Mouse (Mus musculus): ENCODE data around the gene Gale. TPM values are rescaled to one million over a fixed set of nuclear protein-coding genes. Genes with fewer than 3 reads are reported as not detected.
A peak's percentile ranks its signal among the peaks of the same experiment; 100 is the strongest.

Gene Gale
- polyA plus RNA-seq, 1 experiment from 2014 or later: 50.5 TPM

GRCm38 (mm10) chr4:135958354-135958753, 5.2 kb upstream of the Gale start:
- DNase-seq (ENCODE audit: low spot score) (no peak), ATAC-seq (ENCODE audit: low read depth) (no peak)
- 63% methylated on average over 8 of the region's 8 CpGs for WGBS
- H3K9ac ChIP-seq (ENCODE audit: low read depth, low read length): no peak overlapping the region
- no peaks in the 10 kb centered on the region for H3K27me3 ChIP-seq (replicated peaks; ENCODE audit: control insufficient read depth, insufficient read depth, low read length)
- no peak overlapping the region for H3K4me2 ChIP-seq (ENCODE audit: low read depth, low read length)
- no peak overlapping the region for H3K4me3 ChIP-seq (ENCODE audit: low read depth, low read length)
- no peaks in the 10 kb centered on the region for H3K4me1 ChIP-seq (ENCODE audit: control insufficient read depth, insufficient read depth, low read length)
- H3K36me3 ChIP-seq (ENCODE audit: control insufficient read depth, insufficient read depth, low read length): peaks cover 59% of the 10 kb centered on the region
- no peak overlapping the region for H3K27ac ChIP-seq (replicated peaks; ENCODE audit: low read depth, low read length)
- no peaks in the 10 kb centered on the region for H3K9me3 ChIP-seq (ENCODE audit: control insufficient read depth, low read length)

GRCm38 (mm10) chr4:135960717-135961116, 2.8 kb upstream of the Gale start:
- peaks cover 51% of the 10 kb centered on the region for H3K36me3 ChIP-seq (ENCODE audit: control insufficient read depth, insufficient read depth, low read length)
- H3K9ac ChIP-seq (ENCODE audit: low read depth, low read length): no peak overlapping the region
- H3K27ac ChIP-seq (replicated peaks; ENCODE audit: low read depth, low read length): no peak overlapping the region
- no peaks in the 10 kb centered on the region for H3K4me1 ChIP-seq (ENCODE audit: control insufficient read depth, insufficient read depth, low read length)
- no peaks in the 10 kb centered on the region for H3K9me3 ChIP-seq (ENCODE audit: control insufficient read depth, low read length)
- no peak overlapping the region for H3K4me3 ChIP-seq (ENCODE audit: low read depth, low read length)
- H3K4me2 ChIP-seq (ENCODE audit: low read depth, low read length): no peak overlapping the region
- ATAC-seq (ENCODE audit: low read depth): no peak
- DNase-seq (ENCODE audit: low spot score): peak; percentile 86
- no peaks in the 10 kb centered on the region for H3K27me3 ChIP-seq (replicated peaks; ENCODE audit: control insufficient read depth, insufficient read depth, low read length)
- 17% methylated on average over 5 of the region's 5 CpGs for WGBS

DNA sequence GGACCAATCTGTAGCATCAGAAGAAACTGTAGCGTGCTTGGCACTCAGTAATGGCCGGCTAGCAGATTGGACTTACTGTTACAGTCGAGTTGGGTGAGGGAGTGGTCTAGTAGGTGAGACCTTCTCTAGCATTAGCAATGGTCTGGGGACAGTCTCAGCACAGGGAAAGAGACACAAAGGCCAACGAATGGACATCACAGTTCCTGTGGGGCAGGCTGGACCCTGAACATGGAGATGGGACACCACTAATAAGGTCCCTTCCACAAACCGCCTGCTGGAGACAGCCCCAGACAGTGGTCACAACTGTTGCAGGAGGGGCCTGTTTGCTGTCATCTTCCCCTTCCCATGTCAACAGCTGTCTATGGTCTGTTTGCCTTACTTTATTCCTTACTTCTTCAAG, 1.8 kb upstream of the Gale start:
- 91% methylated on average over 5 of the region's 5 CpGs for WGBS
- H3K36me3 ChIP-seq (ENCODE audit: control insufficient read depth, insufficient read depth, low read length): peaks cover 53% of the 10 kb centered on the region
- H3K4me2 ChIP-seq (ENCODE audit: low read depth, low read length): no peak overlapping the region
- no peaks in the 10 kb centered on the region for H3K4me1 ChIP-seq (ENCODE audit: control insufficient read depth, insufficient read depth, low read length)
- no peaks in the 10 kb centered on the region for H3K27me3 ChIP-seq (replicated peaks; ENCODE audit: control insufficient read depth, insufficient read depth, low read length)
- ATAC-seq (ENCODE audit: low read depth): no peak
- H3K27ac ChIP-seq (replicated peaks; ENCODE audit: low read depth, low read length): no peak overlapping the region
- no peak for DNase-seq (ENCODE audit: low spot score)
- H3K9ac ChIP-seq (ENCODE audit: low read depth, low read length): no peak overlapping the region
- no peaks in the 10 kb centered on the region for H3K9me3 ChIP-seq (ENCODE audit: control insufficient read depth, low read length)
- no peak overlapping the region for H3K4me3 ChIP-seq (ENCODE audit: low read depth, low read length)

GRCm38 (mm10) chr4:135962198-135962597, 1.3 kb upstream of the Gale start:
- 88% methylated on average over 7 of the region's 7 CpGs for WGBS
- H3K9ac ChIP-seq (ENCODE audit: low read depth, low read length): no peak overlapping the region
- no peak overlapping the region for H3K4me3 ChIP-seq (ENCODE audit: low read depth, low read length)
- no peaks in the 10 kb centered on the region for H3K9me3 ChIP-seq (ENCODE audit: control insufficient read depth, low read length)
- peak overlapping the region; percentile 85; the same call in 1 of the 2 replicates for H3K27ac ChIP-seq (replicated peaks; ENCODE audit: low read depth, low read length)
- DNase-seq (ENCODE audit: low spot score) (no peak), ATAC-seq (ENCODE audit: low read depth) (no peak)
- peaks cover 56% of the 10 kb centered on the region for H3K36me3 ChIP-seq (ENCODE audit: control insufficient read depth, insufficient read depth, low read length)
- no peaks in the 10 kb centered on the region for H3K27me3 ChIP-seq (replicated peaks; ENCODE audit: control insufficient read depth, insufficient read depth, low read length)
- no peaks in the 10 kb centered on the region for H3K4me1 ChIP-seq (ENCODE audit: control insufficient read depth, insufficient read depth, low read length)
- no peak overlapping the region for H3K4me2 ChIP-seq (ENCODE audit: low read depth, low read length)

- H3K36me3 ChIP-seq (ENCODE audit: control insufficient read depth, insufficient read depth, low read length): peaks cover 60% of the 10 kb centered on the region
- H3K9ac ChIP-seq (ENCODE audit: low read depth, low read length): peak overlapping the region; percentile 75
- H3K27me3 ChIP-seq (replicated peaks; ENCODE audit: control insufficient read depth, insufficient read depth, low read length): no peaks in the 10 kb centered on the region
- DNase-seq (ENCODE audit: low spot score) (no peak), ATAC-seq (ENCODE audit: low read depth) (0 out of 2 replicates have a peak, but pooled peaks have one; percentile 3)
- peak overlapping the region; percentile 96 for H3K4me2 ChIP-seq (ENCODE audit: low read depth, low read length)
- no peaks in the 10 kb centered on the region for H3K9me3 ChIP-seq (ENCODE audit: control insufficient read depth, low read length)
- H3K27ac ChIP-seq (replicated peaks; ENCODE audit: low read depth, low read length): peak overlapping the region; percentile 85
- no peaks in the 10 kb centered on the region for H3K4me1 ChIP-seq (ENCODE audit: control insufficient read depth, insufficient read depth, low read length)
- 8% methylated on average over 15 of the region's 15 CpGs for WGBS
- peak overlapping the region; percentile 61 for H3K4me3 ChIP-seq (ENCODE audit: low read depth, low read length)
These were observed 581 bp upstream of the Gale start for GRCm38 (mm10) chr4:135962946-135963345.

GRCm38 (mm10) chr4:135964426-135964825, 899 bp downstream of the Gale start:
- H3K9me3 ChIP-seq (ENCODE audit: control insufficient read depth, low read length): no peaks in the 10 kb centered on the region
- DNase-seq (ENCODE audit: low spot score) (peak; percentile 69), ATAC-seq (ENCODE audit: low read depth) (peak; percentile 27; the same call in 1 of the 2 replicates)
- H3K4me2 ChIP-seq (ENCODE audit: low read depth, low read length): peak overlapping the region; percentile 96
- no peaks in the 10 kb centered on the region for H3K27me3 ChIP-seq (replicated peaks; ENCODE audit: control insufficient read depth, insufficient read depth, low read length)
- peaks cover 61% of the 10 kb centered on the region for H3K36me3 ChIP-seq (ENCODE audit: control insufficient read depth, insufficient read depth, low read length)
- H3K4me1 ChIP-seq (ENCODE audit: control insufficient read depth, insufficient read depth, low read length): no peaks in the 10 kb centered on the region
- peak overlapping the region; percentile 61 for H3K4me3 ChIP-seq (ENCODE audit: low read depth, low read length)
- peak overlapping the region; percentile 83 for H3K27ac ChIP-seq (replicated peaks; ENCODE audit: low read depth, low read length)
- 3% methylated on average over 12 of the region's 12 CpGs for WGBS
- H3K9ac ChIP-seq (ENCODE audit: low read depth, low read length): peak overlapping the region; percentile 75

- no peak for DNase-seq (ENCODE audit: low spot score)
- Histone ChIP-seq H3K9me3 (ENCODE audit: control insufficient read depth, low read length) (no peaks in the 10 kb centered on the region), H3K27me3 (replicated peaks; ENCODE audit: control insufficient read depth, insufficient read depth, low read length) (no peaks in the 10 kb centered on the region), H3K27ac (replicated peaks; ENCODE audit: low read depth, low read length) (no peak overlapping the region), H3K4me2 (ENCODE audit: low read depth, low read length) (peak overlapping the region; percentile 96; the same call in 1 of the 2 replicates), H3K4me3 (ENCODE audit: low read depth, low read length) (peak overlapping the region; percentile 61), H3K4me1 (ENCODE audit: control insufficient read depth, insufficient read depth, low read length) (no peaks in the 10 kb centered on the region), H3K36me3 (ENCODE audit: control insufficient read depth, insufficient read depth, low read length) (peaks cover 61% of the 10 kb centered on the region), H3K9ac (ENCODE audit: low read depth, low read length) (0 out of 2 replicates have a peak overlapping the region, but pooled peaks have one; percentile 75)
- no peak for ATAC-seq (ENCODE audit: low read depth)
- WGBS: 81% methylated on average over 9 of the region's 9 CpGs
These were observed 1.6 kb downstream of the Gale start for GRCm38 (mm10) chr4:135965113-135965512.

- Histone ChIP-seq H3K4me2 (ENCODE audit: low read depth, low read length) (no peak overlapping the region), H3K36me3 (ENCODE audit: control insufficient read depth, insufficient read depth, low read length) (peaks cover 53% of the 10 kb centered on the region), H3K4me3 (ENCODE audit: low read depth, low read length) (no peak overlapping the region), H3K9ac (ENCODE audit: low read depth, low read length) (no peak overlapping the region), H3K9me3 (ENCODE audit: control insufficient read depth, low read length) (no peaks in the 10 kb centered on the region), H3K4me1 (ENCODE audit: control insufficient read depth, insufficient read depth, low read length) (peaks cover 2% of the 10 kb centered on the region), H3K27me3 (replicated peaks; ENCODE audit: control insufficient read depth, insufficient read depth, low read length) (no peaks in the 10 kb centered on the region), H3K27ac (replicated peaks; ENCODE audit: low read depth, low read length) (no peak overlapping the region)
- DNase-seq (ENCODE audit: low spot score) (no peak), ATAC-seq (ENCODE audit: low read depth) (no peak)
- whole genome bisulfite sequencing: 93% methylated on average over 16 of the region's 16 CpGs
These were observed 2.8 kb downstream of the Gale start for GRCm38 (mm10) chr4:135966283-135966682.

- Histone ChIP-seq H3K9ac (ENCODE audit: low read depth, low read length) (no peak overlapping the region), H3K27ac (replicated peaks; ENCODE audit: low read depth, low read length) (no peak overlapping the region), H3K4me2 (ENCODE audit: low read depth, low read length) (no peak overlapping the region), H3K4me1 (ENCODE audit: control insufficient read depth, insufficient read depth, low read length) (peaks cover 8% of the 10 kb centered on the region), H3K4me3 (ENCODE audit: low read depth, low read length) (no peak overlapping the region), H3K36me3 (ENCODE audit: control insufficient read depth, insufficient read depth, low read length) (peaks cover 47% of the 10 kb centered on the region), H3K9me3 (ENCODE audit: control insufficient read depth, low read length) (no peaks in the 10 kb centered on the region), H3K27me3 (replicated peaks; ENCODE audit: control insufficient read depth, insufficient read depth, low read length) (no peaks in the 10 kb centered on the region)
- ATAC-seq (ENCODE audit: low read depth): no peak
- 86% methylated on average over 18 of the region's 18 CpGs for WGBS
- DNase-seq (ENCODE audit: low spot score): no peak
These were observed 3.7 kb downstream of the Gale start for GRCm38 (mm10) chr4:135967086-135967760.

All from embryonic facial prominence, embryonic 14.5 days (tissue).